Mouse (Mus musculus): Measurements from ENCODE around the gene C1galt1.

DNA sequence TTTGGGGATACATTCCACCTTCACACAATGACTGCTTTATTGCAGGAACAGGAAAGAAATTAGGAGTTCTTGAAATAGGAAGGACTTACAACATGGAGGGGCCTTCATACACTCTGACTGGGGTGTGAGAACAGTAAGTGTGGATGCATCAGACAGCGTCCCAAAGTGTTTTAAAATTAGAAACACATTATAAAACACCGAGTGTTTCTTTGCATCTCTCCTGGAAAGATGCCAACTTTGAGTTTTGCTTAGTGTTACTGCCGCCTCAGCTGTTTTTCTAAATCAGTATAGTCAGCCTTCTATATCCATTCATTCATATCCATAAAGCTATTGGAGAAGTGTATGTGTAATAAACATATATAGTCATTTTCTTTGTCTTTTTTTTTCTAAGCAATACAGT is 16.4 kb downstream of the C1galt1 start:
- TF ChIP-seq CTCF (conservative IDR thresholded peaks at IDR 0.05; ENCODE audit: insufficient read depth, insufficient read length, low read depth, low read length) (no peak), POLR2A (IDR thresholded peaks at IDR 0.05; ENCODE audit: low read depth, low read length) (no peak)

Data from kidney, adult 2 months (tissue).